31 mouse cellular contexts compared by ENCODE assay signal in genomic region chr6:90643057-90643456, GRCm38 (mm10).
"Had no signal": no experiment of that assay in that cellular context is flagged by ENCODE, and none has a peak within 500 bp of the region (broad histone marks: within the 10 kb centered on the region; RNA-seq: fewer than 3 reads in every experiment).

No protein-coding gene starts in this region.

- H3K4me1 ChIP-seq: limb, embryonic 13.5 days; limb, embryonic 15.5 days; liver, embryonic 12.5 days; liver, embryonic 13.5 days; lung, embryonic 15.5 days; midbrain, embryonic 15.5 days had no signal

- ATAC-seq: liver, embryonic 12.5 days; liver, postnatal 0 days; lung, postnatal 0 days; midbrain, embryonic 13.5 days; midbrain, embryonic 15.5 days; midbrain, embryonic 16.5 days had no signal

- H3K27ac ChIP-seq: left cerebral cortex, adult 2 months; limb, embryonic 10.5 days; limb, embryonic 12.5 days; limb, embryonic 13.5 days; limb, embryonic 15.5 days; liver, embryonic 12.5 days; liver, embryonic 13.5 days; liver, embryonic 14.5 days; liver, embryonic 15.5 days; lung, embryonic 15.5 days; macrophage; midbrain, embryonic 10.5 days; midbrain, embryonic 12.5 days; midbrain, embryonic 13.5 days; midbrain, embryonic 15.5 days; neural tube, embryonic 12.5 days had no signal

- H3K9ac ChIP-seq: limb, embryonic 12.5 days; limb, embryonic 13.5 days; limb, embryonic 15.5 days; liver, embryonic 12.5 days; liver, embryonic 13.5 days; liver, embryonic 14.5 days; liver, embryonic 15.5 days; liver, postnatal 0 days; lung, embryonic 14.5 days; lung, embryonic 15.5 days; midbrain, embryonic 12.5 days; midbrain, embryonic 13.5 days; midbrain, embryonic 15.5 days; neural tube, embryonic 12.5 days had no signal

- DNase-seq: left cerebral cortex, postnatal 4 days; liver; liver, embryonic 13.5 days; liver, postnatal 0 days; lung, adult 18-20 months; lung, adult 2 months; lung, embryonic 14.5 days; lung, postnatal 10 days; lung, postnatal 14 days; lung, postnatal 36 days; lung, postnatal 4 days had no signal

- H3K9me3 ChIP-seq: limb, embryonic 10.5 days; limb, embryonic 12.5 days; limb, embryonic 15.5 days; liver, embryonic 12.5 days; liver, embryonic 13.5 days; liver, embryonic 15.5 days; lung, embryonic 15.5 days; midbrain, embryonic 10.5 days; midbrain, embryonic 12.5 days; midbrain, embryonic 13.5 days; midbrain, embryonic 15.5 days; neural tube, embryonic 12.5 days had no signal

- H3K4me3 ChIP-seq: left cerebral cortex, adult 2 months; limb, embryonic 10.5 days; limb, embryonic 12.5 days; limb, embryonic 13.5 days; limb, embryonic 15.5 days; liver, embryonic 12.5 days; liver, embryonic 13.5 days; liver, embryonic 15.5 days; lung, embryonic 15.5 days; megakaryocyte, embryonic 14.5 days; midbrain, embryonic 10.5 days; midbrain, embryonic 12.5 days; midbrain, embryonic 13.5 days; midbrain, embryonic 15.5 days; myocyte; neural tube, embryonic 12.5 days had no signal

- H3K27me3 ChIP-seq: limb, embryonic 12.5 days; limb, embryonic 13.5 days; limb, embryonic 15.5 days; liver, embryonic 12.5 days; liver, embryonic 13.5 days; liver, embryonic 15.5 days; lung, embryonic 15.5 days; midbrain, embryonic 12.5 days; midbrain, embryonic 13.5 days; midbrain, embryonic 15.5 days; neural tube, embryonic 12.5 days had no signal

- H3K36me3 ChIP-seq: limb, embryonic 10.5 days; limb, embryonic 12.5 days; limb, embryonic 13.5 days; limb, embryonic 15.5 days; lung, embryonic 15.5 days; midbrain, embryonic 10.5 days; midbrain, embryonic 12.5 days; midbrain, embryonic 13.5 days; midbrain, embryonic 15.5 days; neural tube, embryonic 12.5 days had no signal

- H3K4me2 ChIP-seq: limb, embryonic 12.5 days; limb, embryonic 13.5 days; limb, embryonic 15.5 days; liver, embryonic 11.5 days; liver, embryonic 12.5 days; liver, embryonic 13.5 days; liver, embryonic 15.5 days; lung, embryonic 14.5 days; lung, embryonic 15.5 days; midbrain, embryonic 12.5 days; midbrain, embryonic 13.5 days; midbrain, embryonic 15.5 days; neural tube, embryonic 12.5 days had no signal
